Mouse (Mus musculus): ENCODE data around the gene Lpin2. TPM values are rescaled to one million over a fixed set of nuclear protein-coding genes. Genes with fewer than 3 reads are reported as not detected.

Gene Lpin2
- 1 to 10 TPM; 3.0 to 6.3 TPM for total RNA-seq (2021)
- long read RNA-seq, experiment 1, partial matches to known transcripts = 0 of 6 reads
- long read RNA-seq, experiment 1, other reads (novel, unspliced or antisense) = 6 of 6 reads
- long read RNA-seq, experiment 2, partial matches to known transcripts = 1 of 2 reads
- long read RNA-seq, experiment 2, other reads (novel, unspliced or antisense) = 1 of 2 reads

- no peak for DNase-seq (ENCODE audit: low spot score)
Measured at GRCm38 (mm10) chr17:71182211-71182721, at the start of gene Lpin2. Lpin2 (plus strand) TSS chr17:71182560.

GRCm38 (mm10) chr17:71132856-71133439 is 49.4 kb upstream of the Lpin2 start:
- no peak for DNase-seq (ENCODE audit: low spot score)

DNA sequence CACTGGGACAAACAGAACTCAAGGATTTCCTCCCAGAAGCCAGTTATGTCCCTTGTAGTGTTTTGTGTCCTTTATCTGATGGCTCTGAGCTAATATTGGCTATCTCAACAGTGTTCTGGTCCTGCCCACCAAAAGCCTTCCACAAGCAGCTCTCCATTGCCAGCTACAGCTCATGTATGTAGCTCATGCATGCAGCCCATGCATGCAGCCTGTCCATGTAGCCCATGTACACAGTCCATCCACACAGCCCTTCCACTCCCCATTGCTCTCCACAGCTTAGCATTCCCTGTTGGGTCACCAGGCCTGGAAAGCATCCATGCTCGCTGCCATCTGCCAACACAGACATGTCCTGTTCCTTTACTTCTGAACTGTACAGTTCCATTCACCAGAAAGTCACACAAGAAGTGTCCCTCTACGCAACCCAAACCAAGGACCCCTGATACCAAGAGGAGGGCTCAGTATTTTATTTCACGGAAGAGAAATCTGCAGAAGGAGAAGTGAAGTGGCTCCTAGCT is 47.9 kb upstream of the Lpin2 start:
- no peak for DNase-seq (ENCODE audit: low spot score)

DNA sequence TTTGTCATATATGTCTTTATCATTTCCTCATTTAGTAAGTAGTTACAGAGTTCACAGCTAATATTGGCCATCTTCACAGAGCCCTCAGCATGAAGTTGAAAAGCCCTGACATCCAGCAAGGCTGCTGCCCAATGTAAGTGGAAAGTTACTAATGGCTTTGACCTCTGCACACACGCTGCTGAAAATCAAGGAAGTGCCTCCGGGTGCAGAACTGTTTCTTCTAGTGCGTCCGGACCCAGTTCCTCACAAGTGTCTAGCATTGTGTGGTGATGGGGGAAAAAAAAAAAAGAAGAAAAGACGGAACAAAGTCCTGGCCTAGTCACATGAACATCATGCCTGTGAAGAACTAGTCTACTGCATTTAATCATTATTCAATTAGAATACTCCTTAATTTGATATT is 47.3 kb upstream of the Lpin2 start:
- DNase-seq (ENCODE audit: low spot score) = no peak

GRCm38 (mm10) chr17:71135866-71136265 is 46.5 kb upstream of the Lpin2 start:
- no peak for DNase-seq (ENCODE audit: low spot score)

DNA sequence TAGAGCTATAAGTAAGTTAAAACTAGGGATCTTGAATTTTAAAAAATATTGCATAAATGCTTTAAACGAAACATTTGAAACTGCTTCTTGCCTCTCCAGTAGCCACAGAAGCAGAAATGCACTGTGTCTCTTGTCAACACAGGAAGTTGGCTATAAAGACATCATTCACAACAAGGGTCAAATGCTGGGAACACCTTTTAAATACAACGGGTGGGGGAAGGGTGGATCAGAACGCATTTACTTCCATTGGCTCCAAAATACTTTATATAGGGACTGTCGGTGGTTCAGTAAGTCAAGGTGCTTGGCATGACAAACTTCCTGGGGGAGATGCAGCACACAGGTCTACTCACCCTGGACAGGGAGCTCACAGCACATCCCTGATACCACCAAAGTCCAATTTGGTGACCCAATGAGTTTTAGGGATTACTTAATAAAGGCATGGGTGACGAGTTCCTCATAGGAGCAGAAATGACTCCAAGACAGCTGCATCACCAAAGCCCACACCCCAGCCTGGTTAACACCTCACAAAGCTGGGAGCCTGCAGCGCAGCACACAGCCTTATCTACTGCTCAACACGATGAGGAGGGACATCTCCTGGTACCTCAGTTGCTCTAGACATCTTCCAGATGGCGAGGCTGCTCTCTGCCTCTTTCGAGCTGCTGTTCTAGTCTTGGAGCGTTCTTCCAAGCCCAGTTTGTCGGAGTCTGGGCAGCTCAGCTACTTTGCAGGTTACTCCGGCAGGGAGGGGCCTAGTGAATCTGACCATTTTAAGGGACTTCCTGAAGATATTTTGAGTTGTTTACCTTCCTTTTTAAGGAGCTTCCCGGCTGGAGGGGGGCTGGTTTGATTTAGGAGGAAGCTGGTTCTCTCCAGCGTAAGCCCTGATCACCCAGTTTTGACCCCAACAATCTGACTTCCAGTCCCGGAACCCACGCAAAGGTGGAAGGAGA is 45.7 kb upstream of the Lpin2 start:
- DNase-seq (ENCODE audit: low spot score) = no peak

GRCm38 (mm10) chr17:71137334-71137721 is 45.0 kb upstream of the Lpin2 start:
- DNase-seq (ENCODE audit: low spot score) = no peak

DNA sequence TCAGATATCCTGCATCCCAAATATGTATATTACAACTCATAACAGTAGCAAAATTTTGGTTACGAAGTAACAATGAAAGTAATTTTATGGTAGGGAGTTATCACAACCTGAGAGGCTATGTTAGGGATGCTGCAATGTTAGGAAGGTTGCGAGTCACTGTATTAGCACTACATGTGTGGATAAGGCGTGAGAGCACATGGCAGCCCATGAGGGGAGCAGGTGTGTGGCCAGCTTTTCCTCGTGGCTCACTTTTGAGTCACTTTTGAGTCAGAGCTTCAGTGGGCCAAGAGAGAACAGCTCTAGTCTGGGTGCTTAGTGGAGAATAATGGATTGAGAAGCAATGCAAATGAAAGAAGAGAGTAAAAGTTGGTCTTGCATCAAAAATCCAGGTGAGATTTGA is 40.3 kb upstream of the Lpin2 start:
- no peak for DNase-seq (ENCODE audit: low spot score)

DNA sequence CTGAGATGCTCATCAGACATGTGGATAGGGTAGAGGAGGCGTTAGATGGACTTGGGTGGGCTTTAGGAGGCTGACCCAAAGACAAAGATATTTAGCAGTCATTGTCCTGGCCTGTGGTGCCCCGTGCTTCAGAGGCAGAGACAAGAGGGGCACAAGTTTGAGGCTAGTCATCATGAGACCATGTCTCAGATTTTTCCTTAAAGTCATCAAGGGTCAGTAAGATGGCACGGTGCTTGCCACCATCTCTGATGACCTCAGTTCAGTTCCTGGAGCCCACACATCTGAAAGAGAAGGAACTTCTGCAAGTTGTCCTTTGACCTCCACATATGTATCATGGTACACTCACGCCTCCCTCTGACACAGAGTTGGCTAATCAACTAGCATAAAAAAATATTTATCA is 39.2 kb upstream of the Lpin2 start:
- DNase-seq (ENCODE audit: low spot score) = no peak

GRCm38 (mm10) chr17:71144322-71145116 is 37.8 kb upstream of the Lpin2 start:
- no peak for DNase-seq (ENCODE audit: low spot score)

GRCm38 (mm10) chr17:71145248-71145961 is 37.0 kb upstream of the Lpin2 start:
- no peak for DNase-seq (ENCODE audit: low spot score)

- no peak for DNase-seq (ENCODE audit: low spot score)
Measured at GRCm38 (mm10) chr17:71153356-71153755, 29.0 kb upstream of the Lpin2 start.

GRCm38 (mm10) chr17:71155271-71155670 is 27.1 kb upstream of the Lpin2 start:
- DNase-seq (ENCODE audit: low spot score) = no peak

DNA sequence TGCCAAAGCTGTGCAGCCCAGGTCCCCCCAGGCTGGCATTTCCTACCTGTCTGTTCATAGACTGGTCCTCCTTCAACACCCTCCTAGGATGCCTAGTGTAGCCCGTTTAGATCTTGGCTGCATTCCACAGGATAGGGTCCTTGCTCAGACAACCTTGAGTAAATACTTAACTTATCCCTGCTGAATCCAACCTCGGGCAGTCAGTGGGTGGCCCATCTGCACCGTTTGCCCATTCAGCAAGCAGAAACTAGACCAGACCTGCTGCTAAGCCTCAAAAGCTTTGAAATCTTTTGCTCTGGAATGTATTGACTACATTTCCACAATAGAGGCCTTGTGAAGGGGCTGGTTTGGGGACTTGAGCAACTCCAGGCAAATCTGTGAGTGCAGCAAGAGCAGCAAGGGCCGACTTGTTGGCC is 23.2 kb upstream of the Lpin2 start:
- DNase-seq (ENCODE audit: low spot score) = no peak

GRCm38 (mm10) chr17:71159720-71160119 is 22.6 kb upstream of the Lpin2 start:
- no peak for DNase-seq (ENCODE audit: low spot score)

- DNase-seq (ENCODE audit: low spot score) = no peak
Measured at GRCm38 (mm10) chr17:71160244-71160995, 21.9 kb upstream of the Lpin2 start.

DNA sequence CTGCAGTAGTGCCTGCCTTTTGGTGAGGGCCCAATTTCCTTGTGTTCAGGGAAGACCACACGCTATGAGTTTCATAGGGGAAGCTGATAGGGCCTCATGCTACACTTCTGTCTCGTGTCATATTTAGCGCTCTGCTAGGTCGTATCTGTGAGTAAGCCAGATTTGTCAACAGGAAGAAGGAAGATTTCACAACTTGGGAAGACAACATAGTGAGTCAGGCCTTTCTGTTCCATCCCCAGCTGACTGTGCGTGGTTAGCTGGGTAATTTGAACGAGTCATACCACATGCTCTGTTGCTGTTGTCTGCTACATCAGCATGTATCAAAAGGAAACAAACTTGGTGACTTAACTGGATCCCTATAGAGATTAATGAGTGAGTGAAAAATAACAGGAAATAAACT is 17.4 kb upstream of the Lpin2 start:
- DNase-seq (ENCODE audit: low spot score) = peak; percentile 37

DNA sequence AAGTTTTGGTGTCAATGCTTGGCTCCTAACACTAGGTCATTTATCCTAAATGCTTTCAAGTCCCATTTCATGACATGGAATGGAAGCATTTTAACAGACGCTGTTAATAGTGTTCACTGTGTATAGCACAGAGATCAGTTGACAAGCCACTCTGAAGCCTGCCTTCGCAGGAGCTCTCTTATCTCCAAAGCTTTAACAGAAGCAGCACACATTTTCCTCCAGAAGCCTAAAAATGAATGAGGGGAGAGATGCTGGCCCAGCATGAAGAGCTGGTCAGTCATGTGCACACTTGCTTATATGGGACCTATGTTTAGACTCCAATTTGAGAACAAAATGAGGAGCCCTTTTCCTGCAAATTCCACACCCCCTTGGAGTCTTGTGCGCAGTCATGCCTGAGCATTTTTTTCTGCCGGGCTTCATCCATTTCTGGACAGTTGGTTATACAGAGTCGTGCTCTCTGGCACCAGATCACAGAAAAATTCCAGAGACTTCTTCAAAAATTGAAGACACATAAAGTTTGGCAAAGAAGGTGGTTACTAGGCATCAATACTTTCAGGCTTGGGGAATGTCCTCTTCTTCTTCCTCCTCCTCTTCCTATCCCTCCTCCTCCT is 14.1 kb upstream of the Lpin2 start:
- DNase-seq (ENCODE audit: low spot score) = no peak

DNA sequence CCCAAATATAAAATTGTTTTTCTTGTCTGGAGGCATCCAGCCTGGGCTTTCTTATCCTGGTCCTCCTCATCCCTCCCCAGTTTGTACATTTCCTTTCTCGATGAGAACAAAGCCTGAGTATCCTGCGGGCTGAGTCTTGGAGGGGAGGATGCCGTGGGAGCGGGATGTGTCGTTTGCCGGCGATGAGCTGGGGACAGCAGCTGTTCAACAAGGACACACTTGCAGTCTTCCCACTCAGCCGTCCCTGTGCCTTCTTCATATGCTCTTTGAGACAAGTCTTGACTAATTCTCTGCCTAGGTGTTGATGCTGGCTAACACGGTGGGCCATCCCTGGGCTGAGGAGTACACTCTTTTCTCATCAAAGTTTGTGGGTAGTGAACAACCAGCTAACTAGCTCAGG is 13.5 kb upstream of the Lpin2 start:
- no peak for DNase-seq (ENCODE audit: low spot score)

Data from gastrocnemius, adult 18-20 months (tissue).